Mouse (Mus musculus): ENCODE results near the gene Taf1a.
"Not testable (repeated sequence)": the region's sequence is repeated elsewhere in the genome, so short reads cannot be mapped to it uniquely, and the experiment has no call there.

Gene Taf1a

DNA sequence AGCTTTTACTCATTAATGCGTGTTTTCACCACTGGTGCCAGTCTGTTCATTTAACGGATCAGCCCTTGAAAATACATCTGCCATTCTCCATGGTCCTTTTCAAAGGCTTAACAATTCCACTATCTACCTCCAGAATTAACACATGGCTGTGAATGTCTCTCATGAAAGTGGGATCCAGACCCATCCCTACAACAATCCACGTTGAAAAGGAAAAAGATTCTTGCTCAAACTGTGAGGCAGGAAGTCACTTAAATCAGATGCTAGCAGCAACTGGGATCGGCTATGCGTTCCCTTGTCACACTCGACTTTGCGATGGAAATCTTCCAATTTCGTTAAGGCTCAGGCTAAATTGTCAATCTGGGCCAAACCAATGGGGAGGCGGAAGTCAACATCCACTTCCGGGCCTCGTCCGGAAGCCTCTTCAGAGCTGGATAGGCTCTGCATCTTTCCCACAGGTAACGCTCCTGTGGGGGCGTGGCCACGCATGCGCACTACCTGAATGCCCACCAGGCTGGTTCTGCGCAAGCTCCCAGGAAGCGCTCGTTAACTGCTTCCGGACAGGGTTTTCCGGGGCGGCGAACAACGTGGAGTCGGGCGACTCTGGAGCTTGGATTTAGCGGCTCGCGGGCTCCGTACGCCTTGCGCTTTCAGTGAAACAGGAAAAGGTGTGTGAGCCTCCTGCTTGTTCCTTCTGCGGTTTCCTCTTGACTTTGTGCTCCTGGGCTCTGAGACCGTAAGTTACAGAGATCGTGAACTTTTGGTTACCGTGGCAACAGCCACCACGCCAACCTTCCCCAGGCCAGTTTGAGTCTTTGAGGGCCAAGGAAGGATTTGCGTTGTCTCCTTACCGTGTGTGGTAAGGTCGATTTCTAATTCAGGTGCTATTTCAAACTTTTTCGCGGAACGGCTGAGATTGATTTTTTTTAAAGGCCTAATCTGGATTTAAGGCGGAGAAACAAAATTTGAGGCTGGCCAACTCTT is at the start of gene Taf1a:
Gene Taf1a (plus strand): TSS at position 556 of the 981 bp plus-strand sequence.
- peak; percentile 93 to 96 for DNase-seq (ENCODE audit: inconsistent age in 2 of 2, low spot score in 1 of 2)

- DNase-seq (ENCODE audit: inconsistent age in 2 of 2, low spot score in 1 of 2) = not testable (repeated sequence)
Observed at GRCm38 (mm10) chr1:183342902-183343301, 45.9 kb upstream of the Taf1a start.

DNA sequence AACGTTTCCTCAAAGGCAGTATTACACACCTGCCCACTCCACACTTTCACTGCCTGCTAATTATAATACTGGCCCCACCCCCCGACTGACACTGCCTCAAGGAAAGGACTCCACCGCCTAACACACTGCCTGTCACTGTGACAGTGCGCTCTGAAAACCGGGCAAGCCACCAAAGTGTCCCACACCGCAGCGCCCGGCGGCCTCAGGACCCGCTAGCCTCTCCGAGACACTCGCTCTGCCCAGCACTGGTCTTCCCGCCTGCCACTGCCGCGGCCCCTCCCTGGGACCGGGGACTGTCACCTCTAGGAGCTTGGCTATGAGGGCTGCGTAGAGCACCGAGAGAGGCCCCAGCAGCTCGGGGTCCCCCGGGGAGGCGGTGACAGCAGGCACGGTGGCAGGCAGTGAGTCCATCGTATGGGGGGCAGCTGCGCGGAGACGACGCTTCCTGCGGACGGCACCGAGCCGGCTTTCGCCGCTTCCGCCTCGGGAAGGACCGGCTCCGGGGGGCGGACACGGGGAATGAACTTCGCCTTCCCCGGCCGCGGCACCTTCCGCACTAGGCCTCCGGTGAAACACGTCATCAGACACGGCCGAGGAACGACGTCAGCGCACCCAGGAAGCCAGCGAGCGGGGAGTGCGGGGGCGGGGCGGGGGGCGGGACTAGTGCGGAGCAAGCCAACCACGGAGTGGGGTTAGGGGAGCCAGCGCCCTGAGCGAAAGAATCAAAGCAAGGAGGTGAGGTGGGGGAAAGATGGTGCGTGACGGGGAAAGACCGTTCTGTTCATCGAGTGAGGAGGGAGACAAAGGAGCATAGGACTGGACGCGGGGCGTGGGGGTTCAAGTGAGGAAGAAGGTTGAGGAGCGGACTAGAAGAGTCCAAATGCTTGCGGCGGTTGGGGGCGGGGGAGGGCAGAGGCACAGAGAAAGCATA is 43.6 kb upstream of the Taf1a start:
- DNase-seq (ENCODE audit: inconsistent age in 2 of 2, low spot score in 1 of 2) = peak; percentile 90 to 95

DNA sequence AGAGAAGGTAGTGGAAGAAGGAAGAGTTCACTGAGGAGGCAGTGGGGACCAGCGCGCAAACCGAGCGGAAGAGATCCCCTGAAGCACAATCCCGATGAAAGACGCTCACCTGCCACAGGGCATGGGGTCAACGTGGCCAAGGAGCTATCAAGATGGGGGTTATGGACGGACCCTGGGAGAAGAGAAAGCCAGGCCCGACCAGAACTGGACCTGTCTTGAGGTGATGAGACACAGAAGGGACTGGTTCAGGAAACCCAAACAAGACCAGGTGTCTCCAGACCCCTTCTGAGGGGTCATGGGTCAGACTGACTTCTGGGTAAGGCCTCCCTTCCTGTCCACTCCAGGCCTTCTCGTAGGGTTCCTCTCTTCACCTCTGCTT is 43.0 kb upstream of the Taf1a start:
- DNase-seq (ENCODE audit: inconsistent age in 2 of 2, low spot score in 1 of 2) = no peak

- DNase-seq (ENCODE audit: inconsistent age in 2 of 2, low spot score in 1 of 2) = peak; percentile 79 to 94
Observed at GRCm38 (mm10) chr1:183349840-183350239, 38.9 kb upstream of the Taf1a start.

DNA sequence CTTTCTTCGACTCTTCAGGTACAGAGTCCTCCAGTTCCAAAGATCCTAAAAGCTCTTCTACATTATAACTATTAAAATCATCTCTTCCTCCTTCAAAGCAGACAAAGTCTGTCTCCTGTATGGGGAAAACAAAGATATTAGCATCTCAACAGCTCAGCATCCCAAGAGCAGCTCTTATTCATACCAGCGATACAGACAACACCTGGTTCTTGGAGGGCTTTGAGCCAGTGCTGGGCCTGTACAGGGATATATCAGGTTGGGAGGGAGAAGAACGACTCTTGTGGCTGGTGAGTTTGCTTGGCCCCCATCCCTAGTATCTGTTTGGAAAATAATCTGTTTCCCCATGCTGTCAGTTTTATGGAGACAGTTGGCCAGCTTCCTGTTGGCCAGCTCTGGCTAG is 29.9 kb upstream of the Taf1a start:
- DNase-seq (ENCODE audit: inconsistent age in 2 of 2, low spot score in 1 of 2) = no peak

- no peak for DNase-seq (ENCODE audit: inconsistent age in 2 of 2, low spot score in 1 of 2)
Observed at GRCm38 (mm10) chr1:183362301-183362700, 26.5 kb upstream of the Taf1a start.

GRCm38 (mm10) chr1:183362729-183363576 is 25.8 kb upstream of the Taf1a start:
- DNase-seq (ENCODE audit: inconsistent age in 2 of 2, low spot score in 1 of 2) = no peak

DNA sequence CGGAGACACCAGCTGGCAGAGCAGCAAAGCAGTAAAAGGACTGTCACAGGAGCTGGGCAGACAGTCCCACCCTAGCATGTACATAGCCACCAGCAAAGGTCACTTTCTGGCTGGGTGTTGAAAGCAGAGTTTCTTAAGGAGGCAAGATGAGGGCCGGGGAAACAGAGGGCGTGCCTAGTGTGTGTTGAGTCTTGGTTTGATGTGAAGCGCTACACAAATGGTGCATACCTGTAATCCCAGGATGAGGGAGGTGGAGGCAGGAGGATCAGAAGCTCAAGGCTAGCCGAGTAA is 25.3 kb upstream of the Taf1a start:
- DNase-seq (ENCODE audit: inconsistent age in 2 of 2, low spot score in 1 of 2) = no peak

DNA sequence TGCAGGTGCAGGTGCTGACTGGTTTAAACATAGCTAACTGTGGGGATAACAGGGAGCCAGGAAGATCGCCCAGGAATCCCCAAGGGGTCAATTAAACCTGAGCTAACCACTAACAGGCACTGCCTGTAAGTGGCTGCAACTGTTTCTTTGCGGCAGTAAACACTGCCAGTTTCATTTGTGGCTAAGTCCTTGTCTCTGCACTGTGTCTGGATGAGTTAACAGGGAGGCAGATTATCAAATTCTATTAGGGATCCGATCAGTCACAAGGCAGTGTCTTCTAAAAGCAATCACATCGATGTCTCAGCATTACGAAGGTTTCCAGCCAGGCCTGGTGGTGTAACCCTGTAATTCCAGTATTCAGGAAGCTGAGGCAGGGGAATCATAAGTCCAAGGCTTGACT is 22.4 kb upstream of the Taf1a start:
- peak in 1 of 2 experiments; percentile 48 for DNase-seq (ENCODE audit: inconsistent age in 2 of 2, low spot score in 1 of 2)

GRCm38 (mm10) chr1:183368601-183369400 is 20.0 kb upstream of the Taf1a start:
- DNase-seq (ENCODE audit: inconsistent age in 2 of 2, low spot score in 1 of 2) = peak in 1 of 2 experiments; percentile 78

DNA sequence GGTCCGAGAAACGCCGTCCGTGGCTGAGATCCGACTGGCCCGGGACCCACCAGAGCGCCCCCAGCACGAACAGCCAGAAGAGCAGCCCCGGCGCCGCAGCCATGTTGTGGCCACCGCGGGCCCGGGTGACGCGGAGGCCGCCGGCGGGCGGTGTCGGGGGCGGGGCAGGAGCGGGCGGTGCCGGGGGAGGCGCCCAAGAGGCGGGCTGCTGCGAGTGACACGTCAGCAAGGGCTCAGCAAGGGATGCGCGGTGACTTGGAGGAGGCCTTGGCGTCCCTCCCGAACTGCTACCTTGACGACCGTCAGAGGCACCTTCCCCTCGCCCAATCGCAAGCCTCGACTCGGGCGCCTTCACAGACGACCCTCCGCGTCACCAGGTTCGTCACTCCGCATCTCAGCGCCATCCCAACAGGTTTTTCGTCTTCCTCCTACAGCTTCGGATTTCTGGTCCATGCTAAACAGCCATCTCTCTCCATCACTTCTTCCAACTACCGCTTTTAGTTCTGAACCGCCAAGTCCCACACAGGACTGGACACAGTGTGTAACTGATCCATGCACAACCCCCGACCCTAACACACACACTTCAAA is 19.3 kb upstream of the Taf1a start, which contains the start of gene Mia3:
Gene Mia3 (minus strand): TSS at position 127 of the 588 bp plus-strand sequence.
- peak; percentile 97 to 98 for DNase-seq (ENCODE audit: inconsistent age in 2 of 2, low spot score in 1 of 2)

DNA sequence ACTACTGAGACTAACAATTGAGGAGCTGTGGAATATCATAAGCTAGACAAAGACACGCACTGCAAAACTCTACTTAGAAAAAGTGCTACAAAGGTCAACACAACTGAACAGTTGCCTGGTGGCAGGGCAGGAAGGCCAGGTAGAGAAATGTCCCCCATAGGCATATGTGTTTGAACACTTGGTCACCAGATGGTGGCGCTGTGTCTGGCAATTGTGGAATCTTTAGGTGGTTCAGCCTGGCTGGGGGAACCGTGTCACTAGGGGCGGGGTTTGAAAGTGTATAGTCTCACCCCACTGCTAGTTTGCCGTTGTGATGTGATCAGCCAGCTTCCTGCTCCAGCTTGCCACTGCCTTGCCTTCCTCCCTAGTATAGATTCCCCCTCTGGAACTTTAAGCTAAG is 14.1 kb upstream of the Taf1a start:
- no peak for DNase-seq (ENCODE audit: inconsistent age in 2 of 2, low spot score in 1 of 2)

- DNase-seq (ENCODE audit: inconsistent age in 2 of 2, low spot score in 1 of 2) = no peak
Observed at GRCm38 (mm10) chr1:183377045-183377444, 11.7 kb upstream of the Taf1a start.

GRCm38 (mm10) chr1:183378321-183378941 is 10.3 kb upstream of the Taf1a start:
- DNase-seq (ENCODE audit: inconsistent age in 2 of 2, low spot score in 1 of 2) = peak in 1 of 2 experiments; percentile 36

GRCm38 (mm10) chr1:183379376-183379775 is 9.4 kb upstream of the Taf1a start:
- DNase-seq (ENCODE audit: inconsistent age in 2 of 2, low spot score in 1 of 2) = not testable (repeated sequence)

- no peak for DNase-seq (ENCODE audit: inconsistent age in 2 of 2, low spot score in 1 of 2)
Observed at GRCm38 (mm10) chr1:183381816-183382215, 7.0 kb upstream of the Taf1a start.

GRCm38 (mm10) chr1:183382621-183383020 is 6.2 kb upstream of the Taf1a start:
- DNase-seq (ENCODE audit: inconsistent age in 2 of 2, low spot score in 1 of 2) = no peak

DNA sequence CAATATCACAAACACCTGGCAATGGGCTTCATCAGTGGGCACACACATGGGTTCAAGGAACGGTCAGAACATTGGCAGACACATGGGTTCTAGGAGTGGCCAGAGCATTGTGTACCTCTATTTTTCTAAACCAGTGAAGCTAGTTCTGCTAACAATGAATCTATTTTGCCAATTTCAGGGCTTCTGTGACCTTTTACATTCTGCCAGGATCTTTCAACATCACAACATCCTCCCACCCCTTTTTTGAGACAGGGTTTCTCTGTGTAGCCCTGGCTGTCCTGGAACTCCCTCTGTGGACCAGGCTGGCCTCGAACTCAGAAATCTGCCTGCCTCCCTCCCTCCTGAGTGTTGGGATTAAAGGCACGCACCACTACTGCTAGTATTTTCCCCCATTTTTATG is 1.4 kb upstream of the Taf1a start:
- not testable (repeated sequence) for DNase-seq (ENCODE audit: inconsistent age in 2 of 2, low spot score in 1 of 2)

All from adrenal gland, adult (tissue).